11 mouse cellular contexts compared by ENCODE assay signal in the genomic region with DNA sequence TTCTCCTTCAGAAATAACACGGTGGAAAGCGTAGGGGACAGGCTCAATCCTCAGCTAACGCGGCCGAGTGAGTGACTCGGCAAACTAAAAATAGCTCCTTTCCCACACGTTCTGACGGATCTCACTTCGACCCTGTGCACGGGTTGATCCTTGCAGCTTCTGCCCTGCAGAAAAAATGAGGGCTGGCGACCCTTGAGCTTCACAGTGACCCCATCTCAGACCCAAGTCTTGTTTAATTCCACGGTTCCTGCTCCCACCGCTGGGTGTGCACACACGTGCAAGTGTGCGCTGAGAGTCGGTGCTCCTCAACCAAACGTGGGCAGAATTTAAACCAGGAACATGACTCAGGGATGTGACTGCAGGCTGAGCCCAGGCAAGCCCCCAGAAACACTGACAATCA. TPM values are rescaled to one million over a fixed set of nuclear protein-coding genes. Genes with fewer than 3 reads are reported as not detected.
A peak's percentile ranks its signal among the peaks of the same experiment; 100 is the strongest.
DNase-seq lines count a peak whose midpoint lies in the region; TF ChIP-seq lines count a peak whose summit lies in the region.
"Had no signal": no experiment of that assay in that cellular context is flagged by ENCODE, and none has a peak within 500 bp of the region (broad histone marks: within the 10 kb centered on the region; RNA-seq: fewer than 3 reads in every experiment).

No protein-coding gene starts in this region.

- WGBS in olfactory bulb, adult 2 months, result 18% methylated on average over 17 of the region's 17 CpGs

- no peak overlapping the region for H3K4me3 ChIP-seq in olfactory bulb, adult 2 months (ENCODE audit: insufficient read depth, low read depth, low read length)
- H3K4me3 ChIP-seq: erythroblast, embryonic 14.5 days; limb, embryonic 12.5 days had no signal

- peak; percentile 36 to 62 for DNase-seq in layer of hippocampus, adult 18-20 months (ENCODE audit: low spot score in 2 of 2)
- DNase-seq in layer of hippocampus, postnatal 36 days, result no peak
- DNase-seq in frontal cortex, postnatal 25 days (ENCODE audit: low spot score in 2 of 2), result peak; percentile 44 to 48
- DNase-seq in heart, postnatal 4 days, result peak; percentile 33
- no peak for DNase-seq in spleen, adult 18-20 months
- no peak for DNase-seq in spleen, postnatal 10 days (ENCODE audit: low spot score in 2 of 2)
- no peak for DNase-seq in adrenal gland, postnatal 14 days
- DNase-seq: kidney, adult 18-20 months had no signal

- no peak for TF ChIP-seq POLR2A in olfactory bulb, adult 2 months (IDR thresholded peaks at IDR 0.05; ENCODE audit: insufficient read depth, low read depth, low read length)

- TF ChIP-seq CTCF in olfactory bulb, adult 2 months (IDR thresholded peaks at IDR 0.05; ENCODE audit: insufficient read depth, low read depth, low read length), result no peak

- peaks cover 21% of the 10 kb centered on the region for H3K4me1 ChIP-seq in olfactory bulb, adult 2 months (ENCODE audit: control insufficient read depth, insufficient read depth, low read length)
- H3K4me1 ChIP-seq: limb, embryonic 12.5 days had no signal

- peak overlapping the region; percentile 53 for H3K27ac ChIP-seq in olfactory bulb, adult 2 months (ENCODE audit: insufficient read depth, low read depth, low read length)
- H3K27ac ChIP-seq: limb, embryonic 12.5 days had no signal

RNA-seq across cellular contexts. Expression of a gene that starts 52.1 kb away (rescaled TPM):
- total RNA-seq in layer of hippocampus, adult 18-20 months (2021), result 10 to 100 TPM; 47.9 to 50.8 TPM
- 10 to 100 TPM; 42.4 to 45.4 TPM for total RNA-seq in layer of hippocampus, postnatal 36 days (2021)
- total RNA-seq in heart, postnatal 4 days (2021), result 10 to 100 TPM; 10.6 to 11.3 TPM
- polyA plus RNA-seq in olfactory bulb, adult 2 months (2012; ENCODE audit: insufficient read depth, insufficient read length, low replicate concordance, missing spikeins), result not detected in 2 replicates
- total RNA-seq in adrenal gland, postnatal 14 days (2021), result 13.8 and 14.0 TPM in 2 replicates

Comparison
In these comparisons a context has a peak if more than half of its experiments do, and no peak if none do; other contexts are left out.
1. DNase-seq: peak in layer of hippocampus, adult 18-20 months (2 of 2), frontal cortex, postnatal 25 days (2 of 2) and heart, postnatal 4 days (single experiment); none in layer of hippocampus, postnatal 36 days (0 of 2), spleen, adult 18-20 months (0 of 2), spleen, postnatal 10 days (0 of 2) and adrenal gland, postnatal 14 days (single experiment).